Comparison of ENCODE assay signal across 8 mouse cellular contexts in genomic region chr5:24474723-24475261, GRCm38 (mm10). TPM values are rescaled to one million over a fixed set of nuclear protein-coding genes. Genes with fewer than 3 reads are reported as not detected.
DNase-seq lines count a peak whose midpoint lies in the region; ATAC-seq lines count a peak whose summit lies in the region.

No protein-coding gene starts in this region.

- peaks cover 18% of the 10 kb centered on the region; the same call in 1 of the 2 replicates for H3K4me1 ChIP-seq in kidney, embryonic 14.5 days (ENCODE audit: control insufficient read depth, insufficient read depth, low read length)
- peaks cover 17 to 36% of the 10 kb centered on the region in 2 experiments for H3K4me1 ChIP-seq in heart, embryonic 14.5 days (ENCODE audit: control insufficient read depth in 2 of 2, insufficient read depth in 2 of 2, low read length in 2 of 2)
- peaks cover 30% of the 10 kb centered on the region for H3K4me1 ChIP-seq in lung, embryonic 15.5 days

- peak overlapping the region; percentile 92 for H3K4me2 ChIP-seq in kidney, embryonic 14.5 days (replicated peaks; ENCODE audit: low read depth, low read length)
- H3K4me2 ChIP-seq in heart, embryonic 14.5 days (ENCODE audit: low read length), result peak overlapping the region; percentile 93
- peak overlapping the region; percentile 75 for H3K4me2 ChIP-seq in lung, embryonic 15.5 days

- 2% methylated on average over 60 of the region's 67 CpGs for WGBS in kidney, embryonic 14.5 days
- 1% methylated on average over 50 of the region's 67 CpGs for WGBS in heart, embryonic 14.5 days
- 5% methylated on average over 67 of the region's 67 CpGs for WGBS in lung, embryonic 15.5 days

- peaks cover 35% of the 10 kb centered on the region for H3K36me3 ChIP-seq in kidney, embryonic 14.5 days (ENCODE audit: control insufficient read depth, insufficient read depth, low read length)
- peaks cover 35% of the 10 kb centered on the region for H3K36me3 ChIP-seq in heart, embryonic 14.5 days (ENCODE audit: control insufficient read depth, insufficient read depth, low read length)
- peaks cover 34% of the 10 kb centered on the region for H3K36me3 ChIP-seq in lung, embryonic 15.5 days

- H3K9me3 ChIP-seq in kidney, embryonic 14.5 days (ENCODE audit: control insufficient read depth, low read length), result no peaks in the 10 kb centered on the region
- H3K9me3 ChIP-seq in heart, embryonic 14.5 days (ENCODE audit: control insufficient read depth, low read length), result no peaks in the 10 kb centered on the region
- H3K9me3 ChIP-seq in lung, embryonic 15.5 days, result no peaks in the 10 kb centered on the region

- H3K4me3 ChIP-seq in kidney, embryonic 14.5 days (ENCODE audit: low read length), result peak overlapping the region; percentile 50
- H3K4me3 ChIP-seq in heart, embryonic 14.5 days (ENCODE audit: control insufficient read depth in 1 of 2, insufficient read depth in 1 of 2, low read depth in 1 of 2, low read length in 2 of 2), result peak overlapping the region; percentile 44 to 48
- peak overlapping the region; percentile 59 for H3K4me3 ChIP-seq in lung, embryonic 15.5 days

- no peak for DNase-seq in kidney, adult 9 months
- peak; percentile 45 for DNase-seq in embryo, embryonic 9.5 days (ENCODE audit: extremely low spot score)
- DNase-seq in layer of hippocampus, adult 18-20 months (ENCODE audit: low spot score in 2 of 2), result peak; percentile 72 to 74
- DNase-seq in retina, embryonic 14.5 days (ENCODE audit: low spot score), result peak; percentile 47
- no peak for DNase-seq in cerebellum, adult 11 months

- no peak overlapping the region for H3K27ac ChIP-seq in kidney, embryonic 14.5 days (ENCODE audit: low read depth, low read length)
- no peak overlapping the region for H3K27ac ChIP-seq in heart, embryonic 14.5 days (replicated peaks in 1 of 2; ENCODE audit: control insufficient read depth in 1 of 2, insufficient read depth in 1 of 2, low read depth in 2 of 2, low read length in 2 of 2)
- peak overlapping the region; percentile 82 for H3K27ac ChIP-seq in lung, embryonic 15.5 days

- peak overlapping the region; percentile 51 for H3K9ac ChIP-seq in kidney, embryonic 14.5 days (ENCODE audit: low read depth, low read length)
- peak overlapping the region; percentile 69 for H3K9ac ChIP-seq in heart, embryonic 14.5 days (ENCODE audit: low read length)
- H3K9ac ChIP-seq in lung, embryonic 15.5 days, result peak overlapping the region; percentile 63

- ATAC-seq in kidney, embryonic 14.5 days (ENCODE audit: low FRiP score, low TSS enrichment), result peak; percentile 18; the same call in 1 of the 2 replicates
- ATAC-seq in heart, embryonic 14.5 days (ENCODE audit: insufficient number of reproducible peaks, insufficient read depth, low FRiP score, low read depth), result no peak
- peak; percentile 4; the same call in 1 of the 2 replicates for ATAC-seq in lung, embryonic 15.5 days (ENCODE audit: borderline replicate concordance, extremely low read depth, low FRiP score, low TSS enrichment)

- H3K27me3 ChIP-seq in kidney, embryonic 14.5 days (ENCODE audit: control insufficient read depth, insufficient read depth, low read length), result peaks cover 6% of the 10 kb centered on the region; the same call in 1 of the 2 replicates
- no peaks in the 10 kb centered on the region for H3K27me3 ChIP-seq in heart, embryonic 14.5 days (ENCODE audit: control insufficient read depth, insufficient read depth, low read length)
- H3K27me3 ChIP-seq in lung, embryonic 15.5 days, result peaks cover 4% of the 10 kb centered on the region; the same call in 1 of the 2 replicates

RNA-seq across cellular contexts. Expression of gene Agap3, which starts 22.8 kb away (rescaled TPM):
- 19.7 and 24.7 TPM in 2 replicates for polyA plus RNA-seq in kidney, embryonic 14.5 days (2014; fragmentation: Nextera tagmentation; extraction: Ambion mirVana)
- polyA plus RNA-seq in heart, embryonic 14.5 days (2014; fragmentation: Nextera tagmentation; extraction: Ambion mirVana), result 36.7 and 38.7 TPM in 2 replicates
- total RNA-seq in layer of hippocampus, adult 18-20 months (2021), result 100 to 1,000 TPM; 673 to 687 TPM
- polyA plus RNA-seq in lung, embryonic 15.5 days (2015; fragmentation: Nextera tagmentation; extraction: Ambion mirVana), result 41.3 and 42.8 TPM in 2 replicates

RNA-seq across cellular contexts. Expression of gene Tmub1, which starts 27.1 kb away (rescaled TPM):
- 23.8 and 25.7 TPM in 2 replicates for polyA plus RNA-seq in kidney, embryonic 14.5 days (2014; fragmentation: Nextera tagmentation; extraction: Ambion mirVana)
- polyA plus RNA-seq in heart, embryonic 14.5 days (2014; fragmentation: Nextera tagmentation; extraction: Ambion mirVana), result 18.3 and 20.5 TPM in 2 replicates
- total RNA-seq in layer of hippocampus, adult 18-20 months (2021), result 10 to 100 TPM; 21.8 to 23.7 TPM
- 15.9 and 18.7 TPM in 2 replicates for polyA plus RNA-seq in lung, embryonic 15.5 days (2015; fragmentation: Nextera tagmentation; extraction: Ambion mirVana)

RNA-seq across cellular contexts. Expression of gene Fastk, which starts 29.7 kb away (rescaled TPM):
- 104 and 105 TPM in 2 replicates for polyA plus RNA-seq in kidney, embryonic 14.5 days (2014; fragmentation: Nextera tagmentation; extraction: Ambion mirVana)
- polyA plus RNA-seq in heart, embryonic 14.5 days (2014; fragmentation: Nextera tagmentation; extraction: Ambion mirVana), result 157 and 181 TPM in 2 replicates
- total RNA-seq in layer of hippocampus, adult 18-20 months (2021), result 100 to 1,000 TPM; 109 to 115 TPM
- polyA plus RNA-seq in lung, embryonic 15.5 days (2015; fragmentation: Nextera tagmentation; extraction: Ambion mirVana), result 91.2 and 96.3 TPM in 2 replicates

RNA-seq across cellular contexts. Expression of gene Slc4a2, which starts 51.2 kb away (rescaled TPM):
- polyA plus RNA-seq in kidney, embryonic 14.5 days (2014; fragmentation: Nextera tagmentation; extraction: Ambion mirVana), result 21.6 and 26.8 TPM in 2 replicates
- 18.7 and 20.4 TPM in 2 replicates for polyA plus RNA-seq in heart, embryonic 14.5 days (2014; fragmentation: Nextera tagmentation; extraction: Ambion mirVana)
- total RNA-seq in layer of hippocampus, adult 18-20 months (2021), result 10 to 100 TPM; 30.1 to 30.8 TPM
- polyA plus RNA-seq in lung, embryonic 15.5 days (2015; fragmentation: Nextera tagmentation; extraction: Ambion mirVana), result 40.4 and 44.4 TPM in 2 replicates

RNA-seq across cellular contexts. Expression of gene Cdk5, which starts 51.5 kb away (rescaled TPM):
- polyA plus RNA-seq in kidney, embryonic 14.5 days (2014; fragmentation: Nextera tagmentation; extraction: Ambion mirVana), result 45.5 and 60.2 TPM in 2 replicates
- polyA plus RNA-seq in heart, embryonic 14.5 days (2014; fragmentation: Nextera tagmentation; extraction: Ambion mirVana), result 28.6 and 31.0 TPM in 2 replicates
- total RNA-seq in layer of hippocampus, adult 18-20 months (2021), result 100 to 1,000 TPM; 126 to 133 TPM
- polyA plus RNA-seq in lung, embryonic 15.5 days (2015; fragmentation: Nextera tagmentation; extraction: Ambion mirVana), result 38.6 and 43.4 TPM in 2 replicates

Comparison
In these comparisons a context has a peak if more than half of its experiments do, and no peak if none do; other contexts are left out.
1. DNase-seq: peak in embryo, embryonic 9.5 days (single experiment), layer of hippocampus, adult 18-20 months (2 of 2) and retina, embryonic 14.5 days (single experiment); none in kidney, adult 9 months (single experiment) and cerebellum, adult 11 months (single experiment).
2. Peak in every context shown above with its lines, with median percentiles within 50 percentile points of each other: H3K4me2 ChIP-seq, H3K4me3 ChIP-seq and H3K9ac ChIP-seq.